Mouse (Mus musculus) heart, embryonic 14.5 days (tissue): ENCODE measurements at regions not wholly inside any gene's neighbourhood (a gene's known extent, or its start where the extent isn't known, plus 50 kb on each side); places are given as distances from the start of the nearest gene placed in this dataset.

ENCODE experiments used
- ATAC-seq: fragments of 200-750 bp; cut with Nextera tagmentation; 2 replicates; pipeline ENCODE4 v1.8.0; 2017; ENCODE audit warnings: low read depth, moderate TSS enrichment; ENCODE audit not compliant: insufficient number of reproducible peaks, insufficient read depth, low FRiP score
- H3K27ac ChIP-seq, 2 experiments: fragments of 200-500 bp in 1 of 2; fragments of 300-500 bp in 1 of 2; sonication (generic) in 1 of 2; replicated peaks in 1 of 2; 2 replicates each; pipeline ENCODE4 v1.5.1; 2012 to 2014; ENCODE audit warnings: low read depth in 2 of 2, low read length in 2 of 2, control low read depth in 1 of 2, mild to moderate bottlenecking in 1 of 2, mixed read lengths in 1 of 2; ENCODE audit not compliant: control insufficient read depth in 1 of 2, insufficient read depth in 1 of 2
- H3K27me3 ChIP-seq: fragments of 300-500 bp; sonication (generic); 2 replicates; pipeline ENCODE4 v1.6.1; 2014; ENCODE audit warnings: mild to moderate bottlenecking, low read length, control low read depth; ENCODE audit not compliant: control insufficient read depth, insufficient read depth
- H3K36me3 ChIP-seq: fragments of 300-500 bp; sonication (generic); 2 replicates; pipeline ENCODE4 v1.6.1; 2014; ENCODE audit warnings: mild to moderate bottlenecking, control low read depth, low read length, mixed read lengths; ENCODE audit not compliant: control insufficient read depth, insufficient read depth
- H3K4me1 ChIP-seq, 2 experiments: fragments of 200-500 bp in 1 of 2; fragments of 300-500 bp in 1 of 2; sonication (generic) in 1 of 2; 2 replicates each; pipeline ENCODE4 v1.6.1; 2012 to 2014; ENCODE audit warnings: low read length in 2 of 2, control low read depth in 1 of 2, mixed read lengths in 1 of 2; ENCODE audit not compliant: control insufficient read depth in 2 of 2, insufficient read depth in 2 of 2
- H3K4me2 ChIP-seq: fragments of 300-500 bp; sonication (generic); 2 replicates; pipeline ENCODE4 v1.6.1; 2014; ENCODE audit warnings: mild to moderate bottlenecking, low read length
- H3K4me3 ChIP-seq, 2 experiments: fragments of 200-500 bp in 1 of 2; fragments of 300-500 bp in 1 of 2; sonication (generic) in 1 of 2; 2 replicates each; pipeline ENCODE4 v1.5.1; 2012 to 2014; ENCODE audit warnings: low read length in 2 of 2, mild to moderate bottlenecking in 2 of 2, control low read depth in 1 of 2, low read depth in 1 of 2, moderate library complexity in 1 of 2; ENCODE audit not compliant: control insufficient read depth in 1 of 2, insufficient read depth in 1 of 2
- H3K9ac ChIP-seq: fragments of 300-500 bp; sonication (generic); 2 replicates; pipeline ENCODE4 v1.6.1; 2014; ENCODE audit warnings: mild to moderate bottlenecking, low read length
- H3K9me3 ChIP-seq: fragments of 300-500 bp; sonication (generic); 2 replicates; pipeline ENCODE4 v1.6.1; 2016; ENCODE audit warnings: low read length, control low read depth; ENCODE audit not compliant: control insufficient read depth
- WGBS: fragments of 180-500 bp; shearing (Covaris S2); extraction: QIAGEN DNeasy Blood & Tissue Kit; methylation state at CpG from one replicate; pipeline ENCODE4 v1.1.7; 2014; 5-methylcytosine and 5-hydroxymethylcytosine counted together

DNA sequence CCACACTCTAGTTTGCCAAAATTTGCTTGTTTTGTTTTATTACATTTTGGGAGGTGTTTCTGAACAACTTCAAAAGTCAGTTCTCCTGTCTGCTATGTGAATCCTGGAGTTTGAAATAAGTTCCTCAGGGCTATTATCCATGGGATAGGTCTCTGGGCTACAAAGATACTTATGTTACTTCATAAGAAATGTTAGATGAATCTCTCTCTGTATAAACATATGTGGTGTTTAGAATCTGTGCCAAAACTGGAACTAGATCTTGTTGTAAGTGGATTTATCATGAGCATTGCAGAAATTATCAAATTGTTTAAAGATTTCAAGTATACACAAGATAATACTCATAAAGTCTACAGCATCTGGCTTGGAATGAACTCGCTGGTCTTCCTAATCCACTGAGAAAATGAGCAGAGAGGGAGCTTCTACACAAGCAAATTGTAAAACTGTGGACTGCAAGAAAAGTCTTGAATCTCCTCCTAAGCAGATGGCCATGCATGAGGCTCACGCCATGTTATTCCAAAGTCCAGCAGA is 355.2 kb upstream of the Robo1 start:
- Histone ChIP-seq H3K36me3 (no peaks in the 10 kb centered on the region), H3K4me1 (no peaks in the 10 kb centered on the region), H3K9ac (no peak overlapping the region), H3K27ac (no peak overlapping the region), H3K4me3 (no peak overlapping the region), H3K9me3 (no peaks in the 10 kb centered on the region), H3K27me3 (no peaks in the 10 kb centered on the region), H3K4me2 (no peak overlapping the region)
- no peak for ATAC-seq
- WGBS: 78% methylated on average over 2 of the region's 2 CpGs

DNA sequence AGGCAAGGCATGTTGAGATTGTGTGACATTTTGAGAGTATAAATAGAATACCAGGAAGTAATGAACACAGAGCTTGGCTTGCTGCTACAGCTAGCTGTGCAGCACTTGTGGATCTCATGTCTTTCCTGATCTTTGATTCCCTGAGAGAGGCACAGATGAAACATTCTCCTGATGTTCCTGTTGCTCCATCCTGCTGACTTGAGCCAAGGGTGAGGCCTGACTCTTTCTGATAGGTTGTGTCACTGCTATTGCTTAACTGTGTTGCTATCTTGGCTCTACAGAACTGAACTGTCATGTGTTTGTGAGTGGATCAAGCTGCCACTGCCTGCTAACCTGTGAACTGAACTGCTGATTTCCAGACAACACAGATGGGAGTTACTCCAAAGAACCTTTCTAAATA is 344.5 kb upstream of the Robo1 start:
- no peak overlapping the region for H3K9ac ChIP-seq
- no peaks in the 10 kb centered on the region for H3K27me3 ChIP-seq
- ATAC-seq: no peak
- H3K27ac ChIP-seq: no peak overlapping the region
- H3K4me3 ChIP-seq: no peak overlapping the region
- no peaks in the 10 kb centered on the region for H3K9me3 ChIP-seq
- H3K36me3 ChIP-seq: no peaks in the 10 kb centered on the region
- no peak overlapping the region for H3K4me2 ChIP-seq
- H3K4me1 ChIP-seq: no peaks in the 10 kb centered on the region

DNA sequence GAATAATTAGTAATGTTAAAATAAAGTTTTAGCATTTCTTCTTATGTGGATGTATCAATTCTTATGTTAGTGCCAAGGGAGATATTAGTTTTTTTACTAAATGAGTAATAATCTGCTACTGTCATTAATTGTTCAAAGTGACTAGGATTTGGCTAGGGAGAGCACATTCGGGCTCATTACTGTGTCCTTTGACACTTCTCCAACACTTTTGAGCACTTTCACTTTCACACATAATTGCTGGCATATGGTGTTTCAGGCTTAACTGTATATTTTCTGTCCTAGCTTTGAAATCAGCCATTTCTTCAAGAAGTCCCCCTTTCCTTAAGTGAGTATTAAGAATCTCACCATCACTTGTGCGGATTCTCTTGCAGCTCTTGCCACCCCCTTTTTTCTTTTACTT is 334.3 kb upstream of the Robo1 start:
- Histone ChIP-seq H3K4me3 (no peak overlapping the region), H3K27ac (no peak overlapping the region), H3K27me3 (no peaks in the 10 kb centered on the region), H3K36me3 (no peaks in the 10 kb centered on the region), H3K4me2 (no peak overlapping the region), H3K9me3 (no peaks in the 10 kb centered on the region), H3K9ac (no peak overlapping the region), H3K4me1 (no peaks in the 10 kb centered on the region)
- 74% methylated on average over 2 of the region's 2 CpGs for WGBS
- no peak for ATAC-seq

DNA sequence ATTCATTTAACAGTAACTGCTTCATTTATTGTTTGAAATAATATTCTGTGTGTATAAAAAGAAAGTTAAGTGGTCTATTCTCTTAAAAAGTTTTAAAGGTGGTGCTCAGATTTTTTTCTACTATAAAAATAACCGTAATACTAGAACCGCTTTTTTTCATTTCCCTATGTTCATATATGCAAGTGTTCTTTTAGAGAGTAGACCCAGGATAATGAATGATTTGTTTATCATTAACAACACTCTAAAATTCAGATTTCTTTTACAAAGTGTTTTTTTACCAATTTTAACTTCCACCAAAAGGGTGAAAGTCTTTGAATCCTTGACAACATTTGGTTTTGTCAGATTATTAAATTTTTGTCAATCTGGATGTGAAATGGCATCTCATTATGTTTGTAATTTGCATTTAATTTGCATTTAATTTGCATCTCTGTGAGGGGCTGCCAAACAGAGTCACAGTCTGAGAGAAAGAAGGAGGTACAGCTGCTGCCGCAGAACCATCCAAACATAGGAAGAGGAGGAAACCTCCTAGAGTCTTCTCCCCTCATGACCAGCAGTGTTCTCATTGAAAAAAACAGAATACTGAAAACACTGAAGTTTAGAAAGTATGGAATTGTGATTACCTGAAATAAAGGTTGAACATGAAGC is 310.4 kb upstream of the Robo1 start:
- no peaks in the 10 kb centered on the region for H3K27me3 ChIP-seq
- no peak overlapping the region for H3K9ac ChIP-seq
- 91% methylated on average over 3 of the region's 3 CpGs for WGBS
- H3K27ac ChIP-seq: no peak overlapping the region
- no peaks in the 10 kb centered on the region for H3K9me3 ChIP-seq
- H3K4me1 ChIP-seq: no peaks in the 10 kb centered on the region
- H3K4me2 ChIP-seq: no peak overlapping the region
- no peaks in the 10 kb centered on the region for H3K36me3 ChIP-seq
- H3K4me3 ChIP-seq: no peak overlapping the region
- ATAC-seq: no peak

DNA sequence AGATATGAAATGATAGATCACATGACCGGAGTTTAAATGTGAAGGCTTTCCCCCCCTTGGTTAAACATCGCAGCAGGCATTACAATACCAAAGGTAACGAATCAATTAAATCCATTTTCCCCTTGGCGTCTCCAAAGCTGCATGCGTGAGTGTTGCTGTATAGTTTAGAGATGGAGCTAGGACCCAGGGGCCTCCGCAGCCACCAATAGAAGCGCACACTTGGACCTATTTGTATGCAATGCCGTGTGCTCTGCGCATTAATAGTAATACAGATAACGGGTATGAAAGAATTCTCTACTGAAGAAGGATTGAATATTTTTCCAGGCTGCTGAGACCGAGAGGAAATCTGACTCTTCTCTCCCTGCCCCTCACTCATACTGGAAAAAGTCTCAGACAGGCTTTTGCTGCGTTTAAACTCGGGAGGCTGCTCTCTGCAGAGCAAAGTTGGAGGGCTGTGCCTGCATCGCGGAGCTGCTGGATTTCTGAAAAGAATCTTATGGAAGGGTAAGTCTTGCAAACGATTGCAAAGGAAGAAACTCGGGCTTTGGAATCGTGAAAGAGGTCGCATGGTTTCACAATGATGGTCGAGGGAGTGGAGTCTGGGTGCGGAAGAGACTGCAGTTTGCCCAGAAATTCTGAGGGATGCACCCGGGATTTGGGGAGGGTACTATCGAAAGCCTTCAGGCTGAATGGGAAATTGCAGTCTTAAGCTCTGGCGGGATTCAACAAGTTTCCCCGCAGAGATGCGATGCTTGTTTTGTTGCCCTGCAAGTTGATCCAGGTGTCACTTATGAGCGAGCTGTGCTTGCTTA is 280.5 kb upstream of the Robo1 start:
- Histone ChIP-seq H3K9ac (peak overlapping the region; percentile 42), H3K27me3 (peaks cover 13% of the 10 kb centered on the region; the same call in 1 of the 2 replicates), H3K4me2 (peak overlapping the region; percentile 80), H3K27ac (no peak overlapping the region), H3K4me3 (peak overlapping the region; percentile 42 to 47), H3K9me3 (no peaks in the 10 kb centered on the region), H3K4me1 (peaks cover 0 to 13% of the 10 kb centered on the region in 2 experiments; a peak in 2 of 4 replicates), H3K36me3 (no peaks in the 10 kb centered on the region)
- 3% methylated on average over 27 of the region's 27 CpGs for WGBS
- no peak for ATAC-seq

DNA sequence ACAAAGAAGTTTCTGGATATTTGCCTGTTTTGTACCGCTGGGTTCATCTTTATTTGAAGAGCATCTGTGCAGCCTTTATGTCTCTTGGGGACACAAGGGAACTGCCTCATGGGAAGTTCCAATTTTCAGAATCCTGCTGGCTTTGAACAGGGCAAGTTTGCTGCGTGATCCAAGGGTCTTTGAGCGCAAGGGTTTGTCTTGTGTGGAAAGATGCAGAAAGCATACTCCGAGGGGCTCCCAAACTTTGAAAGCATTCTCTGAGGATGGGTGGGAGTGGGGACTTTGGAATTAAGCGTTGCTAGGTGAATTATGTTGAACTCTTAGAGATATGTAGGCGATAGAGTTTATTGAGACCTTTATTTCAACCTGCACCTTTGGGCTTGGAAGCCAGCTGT is 279.9 kb upstream of the Robo1 start:
- H3K27ac ChIP-seq: no peak overlapping the region
- H3K36me3 ChIP-seq: no peaks in the 10 kb centered on the region
- peak overlapping the region; percentile 80 for H3K4me2 ChIP-seq
- H3K4me3 ChIP-seq: peak overlapping the region; percentile 42 to 47
- peak overlapping the region; percentile 42 for H3K9ac ChIP-seq
- peaks cover 0 to 13% of the 10 kb centered on the region in 2 experiments; a peak in 2 of 4 replicates for H3K4me1 ChIP-seq
- ATAC-seq: no peak
- peaks cover 13% of the 10 kb centered on the region; the same call in 1 of the 2 replicates for H3K27me3 ChIP-seq
- H3K9me3 ChIP-seq: no peaks in the 10 kb centered on the region
- 8% methylated on average over 6 of the region's 6 CpGs for WGBS

DNA sequence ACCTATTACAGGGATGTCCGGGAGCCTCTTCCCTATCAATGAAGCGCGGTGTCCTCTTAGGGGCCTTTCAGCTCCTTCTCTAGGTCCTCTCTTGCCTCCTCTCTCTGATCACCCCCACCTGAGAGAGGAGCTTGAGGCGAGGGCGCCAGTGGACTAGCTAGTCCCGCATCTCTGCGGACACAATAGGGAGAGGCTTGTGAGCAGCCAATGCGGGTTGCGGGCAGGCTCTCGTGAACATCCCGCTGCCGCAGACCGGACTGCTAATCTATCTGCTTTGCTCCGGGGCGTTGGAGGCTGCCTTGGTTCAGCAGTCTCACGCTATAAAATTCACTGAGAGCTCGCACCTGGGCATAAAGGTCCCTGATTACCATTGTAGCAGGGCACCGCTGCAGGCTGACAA is 279.3 kb upstream of the Robo1 start:
- H3K4me1 ChIP-seq: peaks cover 0 to 13% of the 10 kb centered on the region in 2 experiments; a peak in 2 of 4 replicates
- peak overlapping the region; percentile 80 for H3K4me2 ChIP-seq
- peaks cover 13% of the 10 kb centered on the region; the same call in 1 of the 2 replicates for H3K27me3 ChIP-seq
- peak overlapping the region; percentile 42 to 47 for H3K4me3 ChIP-seq
- ATAC-seq: no peak
- WGBS: under 1% methylated on average over 18 of the region's 18 CpGs
- H3K9ac ChIP-seq: peak overlapping the region; percentile 6
- no peaks in the 10 kb centered on the region for H3K36me3 ChIP-seq
- H3K9me3 ChIP-seq: no peaks in the 10 kb centered on the region
- no peak overlapping the region for H3K27ac ChIP-seq
